Mouse (Mus musculus) retina, postnatal 7 days (tissue): Measurements from ENCODE around the gene En2.

Source experiments
- DNase-seq: peaks from one replicate; pipeline ENCODE4 v3.0.0-alpha.2; 2012; ENCODE audit warnings: low read depth, low spot score

Gene En2

DNA sequence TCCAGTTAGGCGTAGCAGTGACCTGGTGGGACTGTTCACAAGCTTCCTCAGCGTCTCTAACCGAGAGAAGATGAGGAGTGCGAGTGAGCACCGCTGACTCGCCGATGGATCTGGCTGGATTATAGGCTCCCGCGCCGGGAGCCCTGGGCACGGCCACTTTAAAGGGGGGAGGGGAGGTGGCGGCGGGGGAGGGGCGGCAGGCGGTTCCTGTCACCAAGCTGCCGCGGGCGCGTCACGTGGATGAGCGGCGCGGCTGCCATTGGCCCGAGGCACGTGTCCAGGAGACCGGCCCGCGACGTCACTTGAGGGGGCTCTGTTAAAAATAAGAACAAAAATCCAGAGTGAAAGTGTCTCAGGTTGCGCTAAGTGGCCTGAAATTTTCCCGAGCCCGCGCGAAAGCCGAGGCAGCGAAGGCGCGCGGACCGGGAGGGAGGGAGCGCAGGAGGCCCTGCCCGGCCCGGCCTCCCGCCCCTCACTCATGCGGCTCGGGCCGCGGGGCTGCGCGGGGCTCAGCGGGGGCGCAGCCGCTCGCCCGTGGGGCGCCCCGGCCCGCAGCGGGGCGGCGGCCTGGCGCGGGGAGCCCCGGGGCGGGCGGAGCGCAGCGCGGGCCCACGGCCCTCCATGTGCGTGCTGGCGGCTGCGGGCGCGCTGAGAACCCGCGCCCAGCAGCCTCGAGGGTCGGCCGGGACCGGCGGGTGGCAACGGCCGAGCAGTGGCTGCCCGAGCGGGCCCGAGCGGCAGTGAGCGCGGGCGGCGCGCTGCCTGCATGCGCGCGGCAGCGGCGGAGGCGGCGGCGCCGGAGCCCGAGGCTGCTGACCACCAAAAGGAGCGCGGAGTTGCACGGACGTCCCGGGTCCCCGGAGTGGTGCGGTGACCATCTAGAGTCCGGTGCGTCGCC is at the start of gene En2:
En2 (plus strand) TSS at position 337 of the 898 bp plus-strand sequence.
- peak; percentile 43 for DNase-seq

DNA sequence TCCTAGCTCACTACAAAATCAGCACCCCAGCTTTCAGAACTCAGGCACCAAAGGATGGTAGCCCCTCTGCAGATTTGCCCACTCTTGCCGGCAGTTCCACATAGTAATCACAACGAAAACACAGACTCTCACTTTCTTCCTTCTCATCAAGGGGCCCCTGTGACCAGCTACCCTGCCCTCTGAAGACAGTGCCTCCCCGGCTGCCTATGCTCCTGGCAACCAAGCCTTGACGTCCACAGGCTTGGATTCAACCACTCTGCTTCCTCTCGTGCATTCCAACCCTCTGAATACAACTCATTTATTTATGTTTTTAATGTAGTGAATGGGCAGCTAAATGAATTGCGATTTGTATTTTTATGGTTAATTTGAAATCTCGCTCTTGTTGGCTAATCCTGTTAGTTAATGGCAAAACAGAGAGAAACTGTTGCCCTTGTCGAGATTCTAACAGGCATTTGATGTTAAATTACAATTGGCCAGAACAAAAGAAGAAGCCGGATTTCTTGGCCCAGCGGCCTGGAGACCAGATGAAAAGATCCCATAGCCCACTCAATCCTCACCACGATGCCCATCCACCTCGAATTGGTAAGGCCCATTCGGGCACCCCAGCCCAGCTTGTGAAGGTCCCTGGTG is 48.1 kb upstream of the En2 start:
- no peak for DNase-seq

DNA sequence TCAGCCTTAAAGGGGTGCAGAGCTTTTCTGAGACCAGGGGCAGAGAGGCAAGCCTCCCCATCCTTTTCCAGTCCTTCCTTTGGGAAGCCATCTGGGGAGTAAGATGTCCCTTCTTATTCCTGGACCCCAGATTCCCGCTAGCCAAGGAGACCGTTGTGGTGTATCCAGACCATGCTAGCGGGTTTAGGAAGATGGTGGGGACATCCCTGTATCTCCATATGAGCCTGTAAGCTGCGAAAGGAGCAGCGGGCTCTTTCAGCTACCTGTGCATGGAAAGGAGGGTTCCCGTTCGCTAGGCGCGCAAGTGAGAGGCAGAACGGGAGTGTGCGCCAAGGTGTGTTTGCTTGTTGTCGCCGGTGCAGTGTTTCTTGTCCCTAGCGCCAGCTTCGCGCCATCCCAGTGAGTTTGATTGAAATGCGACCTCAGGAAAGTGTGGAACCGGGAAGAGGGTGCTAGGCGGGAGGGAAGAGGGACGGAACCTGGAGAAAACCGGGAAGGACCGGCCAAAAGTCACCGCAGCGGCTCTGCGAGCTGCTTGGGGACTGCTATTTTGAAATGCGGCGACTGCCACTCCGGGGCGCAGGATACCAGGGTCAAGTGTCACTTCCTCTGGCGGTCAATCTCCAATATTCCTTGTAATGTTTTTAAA is 47.5 kb upstream of the En2 start:
- no peak for DNase-seq

DNA sequence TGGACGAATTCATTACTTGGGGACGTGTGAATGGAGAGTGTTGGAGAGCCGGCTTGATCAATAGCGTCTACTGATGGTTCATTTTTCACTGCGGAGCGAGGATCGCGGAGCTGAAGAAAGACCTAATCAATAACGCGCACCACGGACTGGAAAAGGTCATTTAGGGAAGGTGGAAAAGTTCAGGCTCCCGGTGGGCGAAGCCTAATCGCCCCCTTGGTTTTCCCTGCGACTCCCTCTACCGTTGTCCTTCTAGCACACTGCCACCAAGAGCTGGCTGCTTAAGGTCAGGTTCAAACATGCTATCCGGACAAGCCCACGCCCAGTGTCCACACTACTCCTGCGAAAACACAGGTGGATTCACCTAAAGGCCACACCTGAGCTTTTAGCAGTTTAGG is 47.0 kb upstream of the En2 start:
- no peak for DNase-seq

DNA sequence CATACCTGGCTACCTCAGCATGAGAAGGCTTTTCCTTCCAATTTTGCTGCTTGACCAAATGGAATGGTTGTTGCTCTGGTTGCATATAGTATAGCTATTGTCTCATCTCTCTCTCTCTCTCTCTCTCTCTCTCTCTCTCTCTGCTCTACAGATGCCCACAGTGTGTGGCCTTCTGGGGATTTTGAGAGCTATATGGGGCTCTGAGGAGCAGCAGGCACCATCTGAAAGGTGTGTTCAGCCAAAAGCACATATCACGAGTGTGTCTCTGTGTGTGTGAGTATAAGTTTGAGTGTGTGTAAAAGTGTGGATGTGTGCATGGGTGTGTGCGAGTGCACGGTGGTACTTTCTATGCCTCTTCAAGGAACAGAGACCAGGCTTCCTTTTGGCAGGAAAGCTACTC is 45.9 kb upstream of the En2 start:
- no peak for DNase-seq

DNA sequence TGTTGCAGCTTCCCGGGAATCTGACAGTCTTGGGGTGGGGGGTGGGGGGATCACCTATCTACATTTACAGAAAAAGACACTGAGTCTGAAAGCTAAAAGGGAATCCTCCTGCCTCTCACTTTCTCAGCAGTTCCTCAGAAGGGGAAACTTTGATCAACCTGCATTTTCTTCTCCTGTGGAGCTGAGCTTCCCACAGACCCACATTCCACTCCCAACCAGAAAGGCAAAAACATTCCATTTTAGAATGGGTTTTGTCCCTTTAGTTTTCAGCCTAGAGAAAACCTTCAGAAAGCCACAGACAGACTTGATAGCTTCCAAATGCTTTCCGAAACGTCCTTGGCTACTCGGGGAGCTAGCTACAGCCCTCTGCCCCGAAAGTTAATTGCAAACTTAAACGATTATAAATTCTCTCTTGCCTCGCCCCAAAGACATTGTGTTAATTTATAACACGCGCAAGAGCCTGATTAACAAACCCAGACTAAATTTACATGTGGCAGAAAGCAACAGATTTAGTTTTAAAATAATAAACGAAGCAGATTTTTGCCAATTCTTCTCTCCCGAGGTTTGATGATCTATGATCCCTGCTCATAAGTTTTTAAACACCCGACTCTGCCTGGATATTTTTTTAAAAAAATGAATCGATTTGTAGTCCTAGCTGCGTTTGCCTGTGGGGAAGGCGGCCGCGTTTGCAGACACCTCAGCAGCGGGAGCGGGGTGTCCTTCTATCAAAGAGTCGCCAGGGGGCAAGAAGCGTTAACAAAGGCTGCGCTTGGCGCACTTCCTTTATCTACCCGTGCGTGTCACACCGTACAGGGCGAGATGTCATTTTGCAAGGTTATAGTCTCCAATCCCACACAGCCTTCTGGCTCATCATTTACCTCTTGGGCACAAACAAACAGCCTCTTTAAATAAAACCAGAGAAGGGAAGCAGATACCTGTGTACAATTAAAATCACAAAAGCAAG is 42.7 kb upstream of the En2 start:
- peak; percentile 68 for DNase-seq

DNA sequence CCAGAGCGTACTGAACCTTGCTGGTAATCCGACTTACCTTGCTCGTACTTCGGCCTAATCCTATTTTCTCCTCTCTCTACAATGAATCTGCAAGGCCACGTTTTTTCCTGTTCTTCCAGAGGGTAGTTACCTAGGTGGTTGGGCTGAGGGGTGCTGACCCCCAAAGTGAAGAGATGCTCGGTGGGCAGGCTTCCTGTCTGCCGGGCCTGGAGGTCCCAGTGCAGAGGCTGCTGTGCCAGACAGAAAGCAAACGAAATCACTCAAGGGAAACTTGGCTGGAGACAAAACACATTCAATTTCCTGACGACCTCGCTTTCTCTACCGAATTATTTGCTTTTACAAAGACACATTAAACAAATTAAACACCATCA is 42.1 kb upstream of the En2 start:
- peak; percentile 36 for DNase-seq

DNA sequence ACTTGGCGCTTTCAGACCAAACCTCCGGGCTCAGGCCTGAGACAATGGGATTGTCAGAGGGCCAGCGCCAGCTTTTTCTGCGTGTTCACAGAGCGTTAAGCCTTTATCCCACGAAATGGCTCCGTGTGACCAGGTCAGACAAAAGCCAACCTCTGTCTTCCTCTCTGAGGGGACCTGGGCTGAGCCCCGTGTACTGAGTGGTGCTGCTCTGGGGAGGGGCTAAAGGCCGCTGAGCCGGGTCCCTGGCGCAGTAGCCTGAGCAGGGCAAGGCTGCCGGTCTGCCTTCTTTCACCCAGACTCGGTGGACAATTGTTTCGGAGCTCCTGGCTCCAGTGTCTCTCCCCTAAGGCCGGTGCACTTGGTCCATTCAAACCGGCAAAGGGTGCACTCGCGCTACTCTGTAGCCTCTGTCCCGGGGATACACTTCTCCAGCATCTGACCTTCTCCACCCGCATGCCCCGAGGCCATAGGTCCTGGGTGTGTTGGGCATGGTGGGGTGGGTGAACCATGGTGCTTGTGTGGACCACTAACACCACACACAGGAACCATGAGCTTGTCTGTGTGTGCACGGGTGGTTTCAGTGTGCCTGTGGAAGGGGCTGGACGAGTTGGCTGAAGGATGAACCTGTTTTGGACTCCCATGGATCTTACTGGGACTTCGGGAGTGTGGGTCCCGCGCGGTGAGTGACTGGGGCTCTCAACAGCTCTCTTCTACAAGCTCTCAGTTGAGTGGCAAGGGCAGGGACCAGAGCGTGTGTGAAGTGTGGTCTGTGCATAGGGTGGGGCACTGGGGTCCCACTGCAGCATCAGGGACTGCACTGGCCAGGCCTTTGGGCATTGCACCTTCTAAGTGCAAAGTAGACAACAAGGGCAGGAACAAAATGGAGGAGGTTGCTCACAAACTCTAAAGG is 40.9 kb upstream of the En2 start:
- no peak for DNase-seq

DNA sequence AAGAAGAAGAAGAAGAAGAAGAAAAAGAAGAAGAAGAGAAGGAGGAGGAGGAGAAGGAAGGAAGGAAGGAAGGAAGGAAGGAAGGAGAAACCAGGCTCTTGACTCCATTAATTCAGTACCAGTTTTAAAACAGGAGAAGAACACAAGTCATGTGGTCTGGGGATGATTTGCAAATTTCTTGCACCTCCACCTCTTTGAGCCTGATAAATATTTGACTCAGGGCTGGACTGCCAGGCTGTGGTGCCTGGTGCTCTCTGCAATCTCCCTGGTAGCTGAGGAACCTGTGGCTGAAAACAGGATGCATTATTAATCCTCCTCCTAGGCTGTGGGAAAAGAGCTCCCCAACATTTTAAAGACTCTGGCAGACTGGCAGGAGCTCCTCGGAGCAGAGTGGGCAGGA is 36.6 kb upstream of the En2 start:
- no peak for DNase-seq

DNA sequence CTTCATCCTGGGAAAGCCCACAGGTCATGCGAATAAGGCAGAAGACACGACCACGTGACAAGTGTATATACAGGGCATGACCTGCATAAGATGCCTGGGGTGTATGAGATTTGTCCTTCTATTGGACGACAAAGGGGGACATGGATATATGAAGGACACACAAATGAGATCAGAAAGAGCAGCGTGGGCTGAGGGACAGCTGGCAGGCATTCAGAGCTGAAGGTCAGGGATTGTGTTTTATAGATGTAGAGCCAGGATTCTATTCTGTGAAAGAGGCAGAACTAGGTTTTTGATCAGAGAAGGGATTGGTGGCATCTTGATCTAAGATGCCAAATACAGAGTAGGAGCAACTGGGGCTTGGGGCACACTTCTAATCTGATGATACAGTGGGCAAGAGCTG is 33.3 kb upstream of the En2 start:
- no peak for DNase-seq

DNA sequence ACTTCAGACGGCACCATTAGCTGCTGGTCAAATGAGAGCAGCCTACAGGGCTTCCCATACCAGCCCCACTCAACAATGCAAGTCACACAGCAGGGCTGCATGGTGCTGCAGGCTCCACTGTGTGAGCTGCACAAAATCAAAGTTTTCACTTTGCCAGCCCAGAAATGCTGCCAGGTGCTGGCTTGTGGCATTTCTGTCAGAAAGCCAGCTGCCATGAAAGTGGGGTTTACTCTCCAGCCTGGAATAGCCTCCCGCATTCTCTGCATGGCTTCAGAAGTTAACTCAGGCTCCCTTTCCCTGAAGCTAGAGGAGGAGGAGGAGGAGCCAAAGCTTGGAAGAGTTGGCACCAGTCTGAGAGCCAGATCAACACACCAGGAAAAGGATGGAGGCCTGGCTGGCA is 29.1 kb upstream of the En2 start:
- no peak for DNase-seq

DNA sequence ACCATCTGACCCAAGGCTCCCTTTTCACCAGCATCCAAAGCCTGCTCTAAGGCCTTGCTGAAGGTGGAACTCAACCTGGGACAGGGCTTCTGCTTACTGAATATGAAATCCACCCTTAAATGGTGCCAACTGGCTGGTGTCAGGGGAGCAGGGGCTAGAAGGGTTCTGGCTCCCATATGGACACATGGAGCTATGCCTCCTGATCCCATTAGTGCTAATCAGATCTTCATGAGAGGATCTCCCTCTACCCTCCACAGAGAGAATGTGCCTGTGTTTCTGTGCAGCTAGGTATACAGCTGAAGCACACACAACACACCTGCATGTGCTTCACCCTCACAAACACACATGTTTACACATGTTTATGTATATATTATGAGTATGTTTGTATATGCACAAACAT is 20.9 kb upstream of the En2 start:
- peak; percentile 58 for DNase-seq

DNA sequence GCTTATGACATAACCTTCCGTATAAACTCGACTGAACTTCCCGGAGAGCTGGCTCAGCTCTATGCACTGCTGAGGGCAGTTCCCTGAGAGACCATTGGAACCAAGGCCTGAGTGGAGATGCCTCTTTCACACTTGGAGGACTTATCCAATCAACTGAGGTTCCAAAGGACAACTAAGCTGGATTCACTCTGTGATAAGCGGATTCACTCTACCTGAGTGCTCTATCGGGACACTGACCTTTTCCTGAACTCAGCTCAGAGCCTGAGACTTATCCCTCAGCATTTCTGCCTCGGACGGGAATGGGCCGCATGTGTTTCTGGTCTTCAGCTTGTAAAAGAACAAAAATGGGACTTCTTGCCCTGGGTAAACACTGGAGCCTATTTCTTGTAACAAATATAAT is 19.5 kb upstream of the En2 start:
- peak; percentile 62 for DNase-seq

DNA sequence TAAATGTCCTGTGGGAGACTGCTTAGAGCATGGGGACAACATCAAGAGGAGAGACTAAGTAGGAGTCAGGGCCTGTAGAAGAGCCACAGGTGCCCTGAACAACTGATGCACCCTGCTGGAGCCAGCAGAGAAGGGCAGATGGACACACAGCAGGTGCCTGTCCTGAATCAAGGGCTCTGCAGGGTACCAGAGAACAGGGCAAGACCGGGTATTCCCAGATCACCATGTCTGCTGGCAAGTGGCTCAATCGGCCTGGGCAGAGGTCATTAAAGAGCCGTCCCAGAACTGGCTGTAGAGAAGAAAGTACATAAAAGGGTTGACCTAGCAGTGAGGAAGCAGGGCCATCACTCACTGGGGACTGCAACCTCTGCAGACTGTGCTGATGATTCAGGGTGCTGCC is 17.0 kb upstream of the En2 start:
- DNase-seq = no peak

DNA sequence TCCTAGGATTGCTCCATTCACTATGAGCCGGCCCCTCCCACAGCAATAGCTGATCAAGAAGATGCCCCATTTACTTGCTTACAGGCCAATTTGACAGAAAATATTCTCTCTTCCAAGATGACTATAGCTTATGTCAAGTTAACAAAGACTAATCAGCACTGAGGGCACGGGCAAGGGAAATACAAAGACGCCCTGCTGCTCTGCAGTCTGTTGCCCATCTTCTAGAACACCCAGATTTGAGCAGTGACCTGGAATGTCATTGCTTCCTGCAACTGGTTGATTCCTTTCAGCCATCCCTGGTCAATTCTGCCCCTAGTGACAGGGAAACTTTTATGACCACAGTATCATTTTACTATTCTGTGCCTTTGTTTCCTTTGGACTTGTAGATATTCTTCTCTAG is 16.1 kb upstream of the En2 start:
- no peak for DNase-seq

DNA sequence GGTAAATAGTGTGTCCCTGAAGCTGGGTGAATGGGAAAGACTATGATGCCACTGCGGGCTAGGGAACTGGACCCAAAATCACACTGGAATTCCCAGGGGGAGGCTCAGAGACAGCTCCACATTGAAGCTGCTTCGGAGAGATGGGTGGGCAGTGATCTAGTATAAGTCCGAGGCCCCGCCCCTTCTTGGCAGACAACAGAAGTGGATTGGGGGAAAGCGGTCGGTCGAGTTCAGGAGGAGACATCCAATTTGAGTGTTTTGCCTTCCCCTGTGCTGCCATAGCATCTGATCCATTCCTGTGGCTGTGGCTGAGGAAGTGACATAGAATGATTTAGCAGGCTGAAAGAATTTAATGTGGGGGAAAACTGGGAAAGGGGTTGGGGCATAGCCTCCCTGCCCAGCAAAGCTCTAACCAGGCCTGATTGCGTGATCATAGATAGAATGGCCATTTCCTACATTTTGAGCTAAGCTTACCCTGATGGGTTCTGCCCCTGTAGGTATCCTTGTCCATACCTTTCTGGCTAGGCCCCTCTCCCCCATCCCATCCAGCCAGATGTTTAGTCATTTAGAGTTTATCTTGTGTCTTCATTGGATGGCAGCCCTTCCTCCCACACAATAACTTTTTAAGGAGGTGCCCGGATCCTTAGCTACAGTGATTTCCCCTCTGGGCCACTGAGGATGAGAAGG is 8.3 kb upstream of the En2 start:
- DNase-seq = no peak

DNA sequence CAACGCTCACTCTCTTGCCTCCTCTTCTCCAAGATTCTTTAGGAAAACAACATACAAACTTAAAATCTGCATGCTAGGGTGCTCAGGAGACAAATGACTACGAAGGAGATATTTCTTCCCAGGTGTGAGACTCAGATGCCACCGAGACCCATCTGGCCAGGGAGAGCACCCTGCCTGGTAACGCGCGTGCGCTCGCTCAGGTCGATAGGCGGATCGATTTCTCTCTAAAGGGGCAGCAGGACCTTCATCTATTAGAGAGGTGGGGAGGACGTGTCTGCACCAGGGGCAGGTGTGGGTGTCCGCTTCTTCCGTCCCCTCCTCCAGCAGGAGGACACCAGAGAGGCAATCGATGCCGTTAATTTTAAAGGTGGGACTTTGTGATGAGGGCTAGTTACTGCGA is 7.7 kb upstream of the En2 start:
- no peak for DNase-seq

DNA sequence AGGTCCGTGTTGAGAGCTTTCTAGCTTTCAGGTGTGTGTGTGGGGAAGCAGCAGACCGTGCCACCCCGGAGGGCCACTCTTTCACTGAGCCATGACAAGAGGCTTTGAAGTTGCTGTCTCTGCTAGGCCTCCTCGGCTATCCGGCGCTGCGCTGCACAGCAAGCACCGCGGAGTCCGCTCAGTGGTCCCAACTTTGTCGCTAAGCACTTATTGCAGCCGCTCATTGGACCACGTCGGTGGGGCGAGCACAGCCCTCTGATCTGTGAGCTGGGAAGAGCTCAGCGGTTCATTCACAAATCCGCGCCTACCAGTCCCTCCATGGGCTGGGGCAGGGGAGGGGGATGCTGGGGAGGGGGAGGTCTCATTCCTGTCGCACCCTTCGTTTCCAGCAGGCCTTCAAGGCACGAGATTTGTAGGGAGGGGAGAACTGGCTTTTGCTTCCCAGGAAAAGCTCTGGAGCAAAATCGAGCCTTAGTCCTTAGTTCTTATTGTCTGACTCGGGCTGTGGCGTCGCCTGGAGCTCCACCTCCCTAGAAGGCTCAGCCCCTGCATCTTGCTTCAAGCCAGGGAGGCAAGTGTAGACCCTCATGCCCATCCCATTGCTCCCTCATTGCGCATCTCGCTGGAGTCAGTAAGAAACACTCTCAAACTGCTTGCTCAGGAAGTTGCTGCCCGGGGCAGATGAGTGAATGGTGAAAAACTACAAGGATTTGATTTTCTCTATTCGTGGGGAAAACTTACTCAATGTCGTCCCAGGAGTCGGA is 7.0 kb upstream of the En2 start:
- no peak for DNase-seq

DNA sequence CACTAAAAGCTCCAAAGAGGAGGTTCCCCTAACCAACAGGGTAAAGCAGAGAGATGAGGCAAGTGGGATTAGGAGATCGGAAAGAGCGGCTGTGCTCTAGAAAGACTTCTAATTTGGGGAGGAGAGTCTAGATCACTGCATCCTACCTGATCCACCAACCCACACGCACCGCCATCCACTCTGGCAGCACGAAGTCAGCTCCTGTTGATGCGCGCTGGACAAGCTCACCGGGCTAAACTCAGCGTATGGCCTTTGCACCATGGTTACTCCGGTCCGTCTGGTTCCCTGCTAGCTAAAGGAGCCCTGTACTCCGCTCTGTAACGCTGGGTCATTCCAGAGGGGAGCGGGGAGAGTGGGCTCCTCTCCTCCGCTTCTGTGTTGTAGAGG is 6.4 kb upstream of the En2 start:
- no peak for DNase-seq
